27 mouse cellular contexts compared by ENCODE assay signal in genomic region chr5:18027531-18027930, GRCm38 (mm10).
DNase-seq lines count a peak whose midpoint lies in the region; ATAC-seq and TF ChIP-seq lines count a peak whose summit lies in the region.
"Had no signal": no experiment of that assay in that cellular context is flagged by ENCODE, and none has a peak within 500 bp of the region (broad histone marks: within the 10 kb centered on the region; RNA-seq: fewer than 3 reads in every experiment).

No protein-coding gene starts in this region.

- no peaks in the 10 kb centered on the region for H3K27me3 ChIP-seq in midbrain, embryonic 14.5 days (ENCODE audit: control insufficient read depth, insufficient read depth, low read length)
- no peaks in the 10 kb centered on the region for H3K27me3 ChIP-seq in midbrain, embryonic 13.5 days
- H3K27me3 ChIP-seq in liver, postnatal 0 days (ENCODE audit: insufficient read depth, low read length) = no peaks in the 10 kb centered on the region
- H3K27me3 ChIP-seq: CH12.LX; embryonic facial prominence, embryonic 13.5 days; embryonic facial prominence, embryonic 15.5 days; forebrain, embryonic 12.5 days; forebrain, embryonic 15.5 days had no signal

- H3K36me3 ChIP-seq in midbrain, embryonic 14.5 days (ENCODE audit: control insufficient read depth, insufficient read depth, low read length) = no peaks in the 10 kb centered on the region
- no peaks in the 10 kb centered on the region for H3K36me3 ChIP-seq in midbrain, embryonic 13.5 days
- no peaks in the 10 kb centered on the region for H3K36me3 ChIP-seq in liver, postnatal 0 days (replicated peaks; ENCODE audit: insufficient read depth, low read length)
- H3K36me3 ChIP-seq: embryonic facial prominence, embryonic 13.5 days; embryonic facial prominence, embryonic 15.5 days; forebrain, embryonic 10.5 days; forebrain, embryonic 12.5 days; forebrain, embryonic 15.5 days; G1E had no signal

- H3K9ac ChIP-seq in midbrain, embryonic 14.5 days (replicated peaks; ENCODE audit: low read length) = no peak overlapping the region
- H3K9ac ChIP-seq in midbrain, embryonic 13.5 days (replicated peaks) = no peak overlapping the region
- no peak overlapping the region for H3K9ac ChIP-seq in liver, postnatal 0 days (replicated peaks)
- H3K9ac ChIP-seq: embryonic facial prominence, embryonic 13.5 days; embryonic facial prominence, embryonic 15.5 days; forebrain, embryonic 12.5 days; forebrain, embryonic 15.5 days; forebrain, postnatal 0 days had no signal

- H3K27ac ChIP-seq in midbrain, embryonic 14.5 days (replicated peaks; ENCODE audit: low read depth, low read length) = no peak overlapping the region
- no peak overlapping the region for H3K27ac ChIP-seq in midbrain, embryonic 13.5 days
- H3K27ac ChIP-seq in liver, postnatal 0 days (ENCODE audit: low read depth) = no peak overlapping the region
- H3K27ac ChIP-seq: embryonic facial prominence, embryonic 13.5 days; embryonic facial prominence, embryonic 15.5 days; forebrain, embryonic 10.5 days; forebrain, embryonic 12.5 days; forebrain, embryonic 15.5 days had no signal

- 88% methylated on average over 3 of the region's 3 CpGs for WGBS in midbrain, embryonic 14.5 days
- 90% methylated on average over 3 of the region's 3 CpGs for WGBS in midbrain, embryonic 13.5 days
- WGBS in liver, postnatal 0 days (ENCODE audit: insufficient replicate concordance) = 81% methylated on average over 3 of the region's 3 CpGs

- H3K4me1 ChIP-seq in midbrain, embryonic 14.5 days (ENCODE audit: control insufficient read depth, insufficient read depth, low read length) = no peaks in the 10 kb centered on the region
- no peaks in the 10 kb centered on the region for H3K4me1 ChIP-seq in midbrain, embryonic 13.5 days (replicated peaks)
- no peaks in the 10 kb centered on the region for H3K4me1 ChIP-seq in liver, postnatal 0 days (ENCODE audit: insufficient read depth)
- H3K4me1 ChIP-seq: embryonic facial prominence, embryonic 13.5 days; embryonic facial prominence, embryonic 15.5 days; forebrain, embryonic 10.5 days; forebrain, embryonic 12.5 days; forebrain, embryonic 15.5 days had no signal

- no peak overlapping the region for H3K4me3 ChIP-seq in midbrain, embryonic 14.5 days (replicated peaks; ENCODE audit: low read depth, low read length)
- H3K4me3 ChIP-seq in midbrain, embryonic 13.5 days (replicated peaks) = no peak overlapping the region
- H3K4me3 ChIP-seq in liver, postnatal 0 days (ENCODE audit: low read depth, low read length) = no peak overlapping the region
- H3K4me3 ChIP-seq: embryonic facial prominence, embryonic 13.5 days; embryonic facial prominence, embryonic 15.5 days; erythroblast, embryonic 14.5 days; forebrain, embryonic 10.5 days; forebrain, embryonic 12.5 days; forebrain, embryonic 15.5 days had no signal

- 0 out of 2 replicates have a peak, but pooled peaks have one; percentile 27 for ATAC-seq in midbrain, embryonic 14.5 days (ENCODE audit: low FRiP score, low TSS enrichment)
- ATAC-seq in midbrain, embryonic 13.5 days = no peak
- ATAC-seq in liver, postnatal 0 days = no peak
- ATAC-seq: activated CD4-positive, CD25-positive, alpha-beta regulatory T cell, adult 4 months; CD4-positive, CD25-positive, alpha-beta regulatory T cell, adult 4 months; forebrain, embryonic 15.5 days; forebrain, postnatal 0 days; Patski had no signal

- no peaks in the 10 kb centered on the region for H3K9me3 ChIP-seq in midbrain, embryonic 14.5 days (ENCODE audit: control insufficient read depth, low read length)
- H3K9me3 ChIP-seq in midbrain, embryonic 13.5 days = no peaks in the 10 kb centered on the region
- H3K9me3 ChIP-seq in liver, postnatal 0 days (ENCODE audit: low read length) = no peaks in the 10 kb centered on the region
- H3K9me3 ChIP-seq: embryonic facial prominence, embryonic 13.5 days; embryonic facial prominence, embryonic 15.5 days; forebrain, embryonic 10.5 days; forebrain, embryonic 12.5 days; forebrain, embryonic 15.5 days; G1E had no signal

- no peak for TF ChIP-seq EP300 in liver, postnatal 0 days (IDR thresholded peaks at IDR 0.05; ENCODE audit: low read depth)

- no peak for DNase-seq in midbrain, embryonic 14.5 days
- DNase-seq in R1 (ENCODE audit: low read depth, low spot score) = peak; percentile 67
- no peak for DNase-seq in liver, postnatal 0 days
- no peak for DNase-seq in cerebellum, postnatal 36 days
- DNase-seq: adrenal gland, adult 8-10 months; adrenal gland, postnatal 14 days; adrenal gland, postnatal 36 days; B cell, adult 2 months; cerebellum, adult 11-12 months; cerebellum, adult 2 months; cerebellum, adult 9-10 months; cerebellum, postnatal 10 days; cerebellum, postnatal 25 days; embryo, embryonic 11 days; forebrain, postnatal 0 days had no signal

- H3K4me2 ChIP-seq in midbrain, embryonic 14.5 days (ENCODE audit: low read length) = no peak overlapping the region
- no peak overlapping the region for H3K4me2 ChIP-seq in midbrain, embryonic 13.5 days (replicated peaks)
- no peak overlapping the region for H3K4me2 ChIP-seq in liver, postnatal 0 days (ENCODE audit: low read depth, low read length)
- H3K4me2 ChIP-seq: embryonic facial prominence, embryonic 13.5 days; embryonic facial prominence, embryonic 15.5 days; forebrain, embryonic 12.5 days; forebrain, embryonic 15.5 days had no signal

- TF ChIP-seq CTCF in liver, postnatal 0 days (IDR thresholded peaks at IDR 0.05; ENCODE audit: low read depth) = no peak
